Mouse (Mus musculus): Measurements from ENCODE around the gene Sox5. TPM values are rescaled to one million over a fixed set of nuclear protein-coding genes. Genes with fewer than 3 reads are reported as not detected.

Sox5 gene
- polyA plus RNA-seq, 1 experiment from 2014 or later: 14.1 TPM

GRCm38 (mm10) chr6:144070461-144070860 is 711.3 kb downstream of the Sox5 start:
- H3K9me3 ChIP-seq (replicated peaks): no peaks in the 10 kb centered on the region
- H3K27me3 ChIP-seq: no peaks in the 10 kb centered on the region
- no peaks in the 10 kb centered on the region for H3K36me3 ChIP-seq
- H3K27ac ChIP-seq: no peak overlapping the region
- no peak overlapping the region for H3K4me3 ChIP-seq (replicated peaks)
- H3K4me1 ChIP-seq: 0 out of 2 replicates have a peak, but pooled peaks cover 3% of the 10 kb centered on the region
- no peak overlapping the region for H3K4me2 ChIP-seq
- 85% methylated on average over 5 of the region's 5 CpGs for WGBS
- no peak for ATAC-seq (replicated peaks; ENCODE audit: low FRiP score)
- H3K9ac ChIP-seq: no peak overlapping the region

GRCm38 (mm10) chr6:144067491-144067890 is 714.3 kb downstream of the Sox5 start:
- WGBS: 81% methylated on average over 7 of the region's 7 CpGs
- no peak for ATAC-seq (replicated peaks; ENCODE audit: low FRiP score)
- no peak overlapping the region for H3K4me2 ChIP-seq
- no peaks in the 10 kb centered on the region for H3K27me3 ChIP-seq
- no peak overlapping the region for H3K27ac ChIP-seq
- H3K36me3 ChIP-seq: no peaks in the 10 kb centered on the region
- no peak overlapping the region for H3K4me3 ChIP-seq (replicated peaks)
- no peaks in the 10 kb centered on the region for H3K4me1 ChIP-seq
- H3K9me3 ChIP-seq (replicated peaks): no peaks in the 10 kb centered on the region
- no peak overlapping the region for H3K9ac ChIP-seq

GRCm38 (mm10) chr6:144062428-144062827 is 719.3 kb downstream of the Sox5 start:
- Histone ChIP-seq H3K36me3 (no peaks in the 10 kb centered on the region), H3K27me3 (no peaks in the 10 kb centered on the region), H3K4me1 (no peaks in the 10 kb centered on the region), H3K9me3 (replicated peaks) (no peaks in the 10 kb centered on the region), H3K4me3 (replicated peaks) (no peak overlapping the region), H3K4me2 (no peak overlapping the region), H3K9ac (no peak overlapping the region), H3K27ac (no peak overlapping the region)
- WGBS: 90% methylated on average over 8 of the region's 8 CpGs
- ATAC-seq (replicated peaks; ENCODE audit: low FRiP score): no peak

GRCm38 (mm10) chr6:144061814-144062213 is 720.0 kb downstream of the Sox5 start:
- Histone ChIP-seq H3K4me3 (replicated peaks) (no peak overlapping the region), H3K36me3 (no peaks in the 10 kb centered on the region), H3K4me1 (peaks cover 2% of the 10 kb centered on the region), H3K27ac (no peak overlapping the region), H3K27me3 (no peaks in the 10 kb centered on the region), H3K9me3 (replicated peaks) (no peaks in the 10 kb centered on the region), H3K4me2 (no peak overlapping the region), H3K9ac (no peak overlapping the region)
- WGBS: 89% methylated on average over 8 of the region's 8 CpGs
- ATAC-seq (replicated peaks; ENCODE audit: low FRiP score): no peak

GRCm38 (mm10) chr6:144057098-144057632 is 724.6 kb downstream of the Sox5 start:
- WGBS: 83% methylated on average over 14 of the region's 14 CpGs
- ATAC-seq (replicated peaks; ENCODE audit: low FRiP score): no peak
- Histone ChIP-seq H3K4me3 (replicated peaks) (no peak overlapping the region), H3K27me3 (0 out of 2 replicates have a peak, but pooled peaks cover 3% of the 10 kb centered on the region), H3K36me3 (no peaks in the 10 kb centered on the region), H3K9ac (no peak overlapping the region), H3K27ac (no peak overlapping the region), H3K4me1 (peaks cover 10% of the 10 kb centered on the region), H3K4me2 (no peak overlapping the region), H3K9me3 (replicated peaks) (no peaks in the 10 kb centered on the region)

GRCm38 (mm10) chr6:144056252-144057097 is 725.3 kb downstream of the Sox5 start:
- Histone ChIP-seq H3K4me3 (replicated peaks) (no peak overlapping the region), H3K36me3 (no peaks in the 10 kb centered on the region), H3K9ac (no peak overlapping the region), H3K4me1 (peaks cover 10% of the 10 kb centered on the region), H3K27me3 (0 out of 2 replicates have a peak, but pooled peaks cover 3% of the 10 kb centered on the region), H3K4me2 (no peak overlapping the region), H3K9me3 (replicated peaks) (no peaks in the 10 kb centered on the region), H3K27ac (peak overlapping the region; percentile 48; the same call in 1 of the 2 replicates)
- WGBS: 63% methylated on average over 10 of the region's 10 CpGs
- 0 out of 2 replicates have a peak, but pooled peaks have one; percentile 18 for ATAC-seq (replicated peaks; ENCODE audit: low FRiP score)

GRCm38 (mm10) chr6:144052487-144052886 is 729.3 kb downstream of the Sox5 start:
- no peak overlapping the region for H3K4me3 ChIP-seq (replicated peaks)
- no peak overlapping the region for H3K27ac ChIP-seq
- 0 out of 2 replicates have a peak, but pooled peaks cover 3% of the 10 kb centered on the region for H3K27me3 ChIP-seq
- no peak overlapping the region for H3K4me2 ChIP-seq
- no peaks in the 10 kb centered on the region for H3K9me3 ChIP-seq (replicated peaks)
- 39% methylated on average over 5 of the region's 5 CpGs for WGBS
- H3K36me3 ChIP-seq: no peaks in the 10 kb centered on the region
- H3K4me1 ChIP-seq: peaks cover 10% of the 10 kb centered on the region
- H3K9ac ChIP-seq: no peak overlapping the region
- no peak for ATAC-seq (replicated peaks; ENCODE audit: low FRiP score)

GRCm38 (mm10) chr6:144051316-144051715 is 730.5 kb downstream of the Sox5 start:
- Histone ChIP-seq H3K9me3 (replicated peaks) (no peaks in the 10 kb centered on the region), H3K36me3 (no peaks in the 10 kb centered on the region), H3K4me2 (no peak overlapping the region), H3K27ac (no peak overlapping the region), H3K27me3 (0 out of 2 replicates have a peak, but pooled peaks cover 3% of the 10 kb centered on the region), H3K4me3 (replicated peaks) (no peak overlapping the region), H3K9ac (no peak overlapping the region), H3K4me1 (peaks cover 3% of the 10 kb centered on the region)
- no peak for ATAC-seq (replicated peaks; ENCODE audit: low FRiP score)
- WGBS: 94% methylated on average over 5 of the region's 5 CpGs

- Histone ChIP-seq H3K9ac (no peak overlapping the region), H3K27ac (no peak overlapping the region), H3K4me3 (replicated peaks) (no peak overlapping the region), H3K36me3 (no peaks in the 10 kb centered on the region), H3K4me1 (no peaks in the 10 kb centered on the region), H3K27me3 (no peaks in the 10 kb centered on the region), H3K4me2 (no peak overlapping the region), H3K9me3 (replicated peaks) (no peaks in the 10 kb centered on the region)
- no peak for ATAC-seq (replicated peaks; ENCODE audit: low FRiP score)
- 70% methylated on average over 3 of the region's 3 CpGs for WGBS
These were observed 733.4 kb downstream of the Sox5 start for GRCm38 (mm10) chr6:144048201-144048924.

- Histone ChIP-seq H3K27me3 (no peaks in the 10 kb centered on the region), H3K4me1 (no peaks in the 10 kb centered on the region), H3K36me3 (no peaks in the 10 kb centered on the region), H3K9me3 (replicated peaks) (no peaks in the 10 kb centered on the region), H3K4me3 (replicated peaks) (no peak overlapping the region), H3K9ac (no peak overlapping the region), H3K4me2 (no peak overlapping the region), H3K27ac (no peak overlapping the region)
- 67% methylated on average over 9 of the region's 9 CpGs for WGBS
- no peak for ATAC-seq (replicated peaks; ENCODE audit: low FRiP score)
These were observed 736.3 kb downstream of the Sox5 start for GRCm38 (mm10) chr6:144045503-144045902.

- Histone ChIP-seq H3K36me3 (no peaks in the 10 kb centered on the region), H3K27me3 (no peaks in the 10 kb centered on the region), H3K4me1 (0 out of 2 replicates have a peak, but pooled peaks cover 2% of the 10 kb centered on the region), H3K9ac (no peak overlapping the region), H3K4me3 (replicated peaks) (no peak overlapping the region), H3K9me3 (replicated peaks) (no peaks in the 10 kb centered on the region), H3K27ac (no peak overlapping the region), H3K4me2 (no peak overlapping the region)
- 81% methylated on average over 3 of the region's 3 CpGs for WGBS
- ATAC-seq (replicated peaks; ENCODE audit: low FRiP score): no peak
These were observed 737.4 kb downstream of the Sox5 start for GRCm38 (mm10) chr6:144044381-144044780.

GRCm38 (mm10) chr6:144042936-144043335 is 738.8 kb downstream of the Sox5 start:
- no peaks in the 10 kb centered on the region for H3K36me3 ChIP-seq
- H3K9ac ChIP-seq: no peak overlapping the region
- WGBS: 54% methylated on average over 5 of the region's 5 CpGs
- no peak overlapping the region for H3K27ac ChIP-seq
- ATAC-seq (replicated peaks; ENCODE audit: low FRiP score): no peak
- H3K4me1 ChIP-seq: 0 out of 2 replicates have a peak, but pooled peaks cover 6% of the 10 kb centered on the region
- no peak overlapping the region for H3K4me2 ChIP-seq
- no peak overlapping the region for H3K4me3 ChIP-seq (replicated peaks)
- no peaks in the 10 kb centered on the region for H3K9me3 ChIP-seq (replicated peaks)
- H3K27me3 ChIP-seq: no peaks in the 10 kb centered on the region

All from kidney, embryonic 15.5 days (tissue).